Mouse (Mus musculus) megakaryocyte, embryonic 14.5 days (primary cell): Measurements from ENCODE around the gene Slc22a4.
"Not testable (repeated sequence)": the region's sequence is repeated elsewhere in the genome, so short reads cannot be mapped to it uniquely, and the experiment has no call there.

ENCODE experiments used
- FLI1 ChIP-seq: IDR thresholded peaks from 2 replicates; pipeline ENCODE4 v1.6.1; 2012; ENCODE audit warnings: low read length, inconsistent platforms, mixed read lengths
- GATA1 ChIP-seq: IDR thresholded peaks from 3 replicates; pipeline ENCODE4 v1.6.1; 2012; ENCODE audit warnings: mixed read lengths, low read length, inconsistent platforms, borderline replicate concordance

DNA sequence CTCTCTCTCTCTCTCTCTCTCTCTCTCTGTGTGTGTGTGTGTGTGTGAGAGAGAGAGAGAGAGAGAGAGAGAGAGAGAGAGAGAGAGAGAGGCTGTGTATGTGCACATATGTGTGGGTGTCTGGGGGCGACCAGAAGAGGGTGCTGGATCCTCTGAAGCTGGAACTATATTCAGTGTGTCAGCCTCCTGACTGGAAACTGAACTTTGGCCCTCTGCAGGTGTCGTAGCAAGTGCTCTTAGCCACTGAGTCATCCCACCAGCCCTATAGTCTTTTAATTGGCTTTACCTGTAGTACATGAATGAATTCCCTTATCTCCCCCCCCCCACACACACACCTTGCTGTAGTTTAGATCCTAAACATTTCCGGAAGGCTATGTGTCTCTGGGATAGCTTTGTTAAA, 5.0 kb upstream of the Slc22a4 start:
- not testable (repeated sequence) for TF ChIP-seq GATA1, FLI1
